Mouse (Mus musculus) C2C12 (cell line): ENCODE results near the gene Add3.

Experiments
- CEBPB ChIP-seq: IDR thresholded peaks from one replicate; pipeline ENCODE4 v1.6.1; 2011; ENCODE audit warnings: low read depth, mild to moderate bottlenecking, control low read depth, moderate library complexity
- CTCF ChIP-seq: IDR thresholded peaks from one replicate; pipeline ENCODE4 v1.5.1; 2011; ENCODE audit not compliant: control insufficient read depth, insufficient read depth, insufficient read length
- FOSL1 ChIP-seq: IDR thresholded peaks from one replicate; pipeline ENCODE4 v1.8.0; 2011; ENCODE audit warnings: mild to moderate bottlenecking, low read length; ENCODE audit not compliant: poor library complexity, insufficient read depth, severe bottlenecking
- MAX ChIP-seq: IDR thresholded peaks from one replicate; pipeline ENCODE4 v1.6.1; 2011; ENCODE audit warnings: mild to moderate bottlenecking, control low read depth
- MYOD1 ChIP-seq: IDR thresholded peaks from one replicate; pipeline ENCODE4 v1.6.1; 2011; ENCODE audit warnings: low read depth; ENCODE audit not compliant: control insufficient read depth, insufficient read length
- MYOG ChIP-seq: IDR thresholded peaks from one replicate; pipeline ENCODE4 v1.6.1; 2011; ENCODE audit not compliant: control insufficient read depth, insufficient read length; ENCODE audit errors: extremely low read depth
- USF1 ChIP-seq: IDR thresholded peaks from one replicate; pipeline ENCODE4 v1.6.1; 2011; ENCODE audit warnings: low read depth, mild to moderate bottlenecking, control low read depth, moderate library complexity

DNA sequence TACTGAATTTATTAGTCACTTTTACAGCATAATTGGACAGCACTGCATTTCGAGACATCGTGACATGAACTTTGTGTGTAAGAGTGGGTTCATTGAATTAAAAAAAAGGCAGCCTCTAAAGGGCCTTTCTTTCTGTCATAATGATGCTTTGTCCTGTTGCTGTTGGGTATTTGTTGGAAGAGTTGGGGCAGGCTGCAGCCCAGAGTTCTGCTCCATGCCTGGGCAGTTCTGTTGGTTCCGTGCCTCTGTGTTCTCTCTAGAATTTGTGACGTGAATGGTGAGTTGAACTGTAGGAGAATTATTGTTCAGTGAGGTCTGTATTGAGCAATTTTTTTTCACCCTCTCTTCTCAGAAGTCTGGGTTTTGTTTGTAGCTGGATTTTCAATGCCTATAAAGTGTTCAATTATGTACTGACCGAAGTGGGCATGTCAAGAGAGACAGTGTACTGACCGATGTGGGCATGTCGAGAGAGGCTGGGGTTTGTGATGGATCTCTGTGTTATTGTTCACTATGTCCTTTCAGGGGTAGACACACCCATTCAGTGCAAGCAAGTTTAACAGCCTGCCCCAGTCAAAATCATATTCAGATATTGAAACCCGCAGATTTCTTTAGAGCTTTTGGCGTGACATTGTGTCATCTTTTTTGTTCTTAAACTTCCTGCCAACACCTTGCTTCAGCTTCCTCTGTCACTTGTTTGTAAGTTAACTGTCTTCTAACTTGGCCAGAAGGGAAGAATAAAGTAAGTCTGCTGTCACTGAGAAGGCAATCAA, 54.7 kb downstream of the Add3 start:
- TF ChIP-seq CTCF (no peak), CEBPB (no peak), MAX (no peak), USF1 (no peak), MYOD1 (no peak), MYOG (no peak), FOSL1 (no peak)
